In the genomic region with DNA sequence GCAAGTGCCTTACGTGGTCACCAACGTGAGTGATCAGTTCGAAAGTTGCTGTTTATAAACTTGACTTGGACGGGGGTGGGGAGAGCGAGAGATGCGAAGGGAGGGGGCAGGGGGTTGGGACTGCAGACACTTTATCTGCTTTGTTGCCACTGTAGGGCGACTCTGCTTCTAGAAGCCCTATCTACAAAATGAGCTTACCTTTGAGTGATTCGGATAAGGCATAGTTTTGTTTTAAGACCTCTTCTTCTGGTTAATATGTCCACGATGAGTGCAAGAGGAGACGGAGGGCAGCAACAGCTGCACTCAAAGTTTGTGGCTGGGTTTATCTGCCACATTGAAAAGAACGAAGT, we compare ENCODE assay signal across 8 mouse cellular contexts. TPM values are rescaled to one million over a fixed set of nuclear protein-coding genes. Genes with fewer than 3 reads are reported as not detected.
DNase-seq lines count a peak whose midpoint lies in the region; ATAC-seq and TF ChIP-seq lines count a peak whose summit lies in the region.

No protein-coding gene starts in this region.

- no peaks in the 10 kb centered on the region for H3K9me3 ChIP-seq in forebrain, embryonic 11.5 days (ENCODE audit: control insufficient read depth, low read length)
- H3K9me3 ChIP-seq in hindbrain, embryonic 15.5 days, result no peaks in the 10 kb centered on the region
- H3K9me3 ChIP-seq in neural tube, embryonic 12.5 days, result no peaks in the 10 kb centered on the region

- H3K9ac ChIP-seq in forebrain, embryonic 11.5 days (ENCODE audit: low read length), result peak overlapping the region; percentile 57; the same call in 1 of the 2 replicates
- H3K9ac ChIP-seq in hindbrain, embryonic 15.5 days, result peak overlapping the region; percentile 17; the same call in 1 of the 2 replicates
- 0 out of 2 replicates have a peak overlapping the region, but pooled peaks have one; percentile 63 for H3K9ac ChIP-seq in neural tube, embryonic 12.5 days

- ATAC-seq in CD4-positive, CD25-positive, alpha-beta regulatory T cell, adult 4 months, result no peak
- no peak for ATAC-seq in forebrain, embryonic 11.5 days (replicated peaks; ENCODE audit: low FRiP score)
- ATAC-seq in hindbrain, embryonic 15.5 days (ENCODE audit: low FRiP score, low read depth), result no peak
- no peak for ATAC-seq in neural tube, embryonic 12.5 days (ENCODE audit: low FRiP score, low read depth)

- H3K4me2 ChIP-seq in forebrain, embryonic 11.5 days (ENCODE audit: low read depth, low read length, severe bottlenecking), result peak overlapping the region; percentile 71
- H3K4me2 ChIP-seq in hindbrain, embryonic 15.5 days, result peak overlapping the region; percentile 98
- H3K4me2 ChIP-seq in neural tube, embryonic 12.5 days (replicated peaks), result peak overlapping the region; percentile 97

- H3K36me3 ChIP-seq in forebrain, embryonic 11.5 days (ENCODE audit: control insufficient read depth, insufficient read depth, low read length), result no peaks in the 10 kb centered on the region
- H3K36me3 ChIP-seq in hindbrain, embryonic 15.5 days, result no peaks in the 10 kb centered on the region
- H3K36me3 ChIP-seq in neural tube, embryonic 12.5 days, result no peaks in the 10 kb centered on the region

- H3K4me1 ChIP-seq in bone marrow macrophage, adult 2 months (ENCODE audit: control insufficient read depth, insufficient read depth, low read length), result peaks cover 12% of the 10 kb centered on the region
- no peaks in the 10 kb centered on the region for H3K4me1 ChIP-seq in forebrain, embryonic 11.5 days (replicated peaks; ENCODE audit: control insufficient read depth, insufficient read depth, low read length)
- peaks cover 17% of the 10 kb centered on the region for H3K4me1 ChIP-seq in hindbrain, embryonic 15.5 days (replicated peaks)
- H3K4me1 ChIP-seq in neural tube, embryonic 12.5 days, result no peaks in the 10 kb centered on the region; the same call in 1 of the 2 replicates

- H3K27me3 ChIP-seq in forebrain, embryonic 11.5 days (ENCODE audit: control insufficient read depth, insufficient read depth, low read length), result no peaks in the 10 kb centered on the region
- 0 out of 2 replicates have a peak, but pooled peaks cover 3% of the 10 kb centered on the region for H3K27me3 ChIP-seq in hindbrain, embryonic 15.5 days
- H3K27me3 ChIP-seq in neural tube, embryonic 12.5 days (replicated peaks), result no peaks in the 10 kb centered on the region

- TF ChIP-seq POLR2A in bone marrow macrophage, adult 2 months (IDR thresholded peaks at IDR 0.05; ENCODE audit: borderline replicate concordance, low read depth, low read length), result no peak

- H3K27ac ChIP-seq in bone marrow macrophage, adult 2 months (ENCODE audit: insufficient read depth, low read depth, low read length), result no peak overlapping the region
- H3K27ac ChIP-seq in forebrain, embryonic 11.5 days (ENCODE audit: low read depth, low read length), result no peak overlapping the region
- H3K27ac ChIP-seq in hindbrain, embryonic 15.5 days (replicated peaks), result peak overlapping the region; percentile 80
- H3K27ac ChIP-seq in neural tube, embryonic 12.5 days, result no peak overlapping the region

- H3K4me3 ChIP-seq in bone marrow macrophage, adult 2 months (ENCODE audit: insufficient read depth, low read length), result peak overlapping the region; percentile 90
- H3K4me3 ChIP-seq in forebrain, embryonic 11.5 days (ENCODE audit: low read depth, low read length), result peak overlapping the region; percentile 50
- H3K4me3 ChIP-seq in hindbrain, embryonic 15.5 days, result peak overlapping the region; percentile 67
- peak overlapping the region; percentile 48 for H3K4me3 ChIP-seq in neural tube, embryonic 12.5 days

- peak; percentile 27 for DNase-seq in CD4-positive, CD25-positive, alpha-beta regulatory T cell, adult 2 months (ENCODE audit: low read depth, low spot score)
- peak; percentile 56 for DNase-seq in forebrain, embryonic 11.5 days (ENCODE audit: low spot score)
- DNase-seq in liver, result peak; percentile 5
- DNase-seq in spleen, adult 12 weeks (ENCODE audit: low spot score), result no peak

- no peak for TF ChIP-seq CTCF in bone marrow macrophage, adult 2 months (IDR thresholded peaks at IDR 0.05; ENCODE audit: low read depth, low read length)

- WGBS in forebrain, embryonic 11.5 days, result 1% methylated on average over 11 of the region's 11 CpGs
- WGBS in hindbrain, embryonic 15.5 days, result 1% methylated on average over 11 of the region's 11 CpGs
- WGBS in neural tube, embryonic 12.5 days, result 2% methylated on average over 11 of the region's 11 CpGs

RNA-seq across cellular contexts. Expression of a gene that starts 1.8 kb away (rescaled TPM):
- polyA plus RNA-seq in CD4-positive, CD25-positive, alpha-beta regulatory T cell, adult 4 months (2017; shearing (Covaris generic)), result under 1 TPM; 0.58 to 0.61 TPM
- 3.9 and 4.8 TPM in 2 replicates for polyA plus RNA-seq in bone marrow macrophage, adult 2 months (2012; ENCODE audit: insufficient read depth, insufficient read length, missing spikeins)
- polyA plus RNA-seq in forebrain, embryonic 11.5 days (2014; fragmentation: Nextera tagmentation; extraction: Ambion mirVana), result 25.7 and 28.0 TPM in 2 replicates
- polyA plus RNA-seq in hindbrain, embryonic 15.5 days (2015; fragmentation: Nextera tagmentation; extraction: Ambion mirVana), result 23.6 and 32.5 TPM in 2 replicates
- polyA plus RNA-seq in neural tube, embryonic 12.5 days (2016; fragmentation: Nextera tagmentation; extraction: Ambion mirVana), result 18.0 and 21.0 TPM in 2 replicates
